Mouse (Mus musculus) kidney, adult 2 months (tissue): ENCODE results near the gene Naa40.

Experiments
- CTCF ChIP-seq: fragments of 200-500 bp; conservative IDR thresholded peaks from 2 replicates; pipeline ENCODE4 v1.5.1; 2011; ENCODE audit warnings: low read depth, mild to moderate bottlenecking, control low read depth, low read length, moderate library complexity, mixed read lengths; ENCODE audit not compliant: insufficient read depth, insufficient read length
- POLR2A ChIP-seq: fragments of 200-500 bp; IDR thresholded peaks from one replicate; pipeline ENCODE4 v1.6.1; 2011; ENCODE audit warnings: low read depth, low read length, control low read depth

- TF ChIP-seq CTCF (peak; percentile 78), POLR2A (no peak)
These were observed 44.9 kb downstream of the Naa40 start for GRCm38 (mm10) chr19:7195900-7196728.
